Mouse (Mus musculus) MEL (cell line): Measurements from ENCODE around the gene Mark2. TPM values are rescaled to one million over a fixed set of nuclear protein-coding genes. Genes with fewer than 3 reads are reported as not detected.

Source experiments
- DNase-seq: peaks from one replicate; pipeline ENCODE4 v3.0.0; 2011; ENCODE audit warnings: low read depth, low spot score
- H3K27ac ChIP-seq: 2 replicates; pipeline ENCODE4 v1.5.1; 2012; ENCODE audit warnings: low read depth, mild to moderate bottlenecking, control low read depth, low read length, moderate library complexity; ENCODE audit not compliant: control insufficient read depth
- H3K27me3 ChIP-seq, 2 experiments: fragments of 150-350 bp in 1 of 2; sonication (generic) in 1 of 2; 2 replicates each; pipeline ENCODE4 v1.6.1; 2012; ENCODE audit warnings: low read length in 2 of 2, mild to moderate bottlenecking in 2 of 2, improper control_type of control experiment in 1 of 2, moderate library complexity in 1 of 2; ENCODE audit not compliant: insufficient read depth in 2 of 2, control insufficient read depth in 1 of 2
- H3K36me3 ChIP-seq, 2 experiments: 2 replicates each; pipeline ENCODE4 v1.6.1; 2012 to 2014; ENCODE audit warnings: low read length in 2 of 2, improper control_type of control experiment in 1 of 2, inconsistent platforms in 1 of 2, mild to moderate bottlenecking in 1 of 2; ENCODE audit not compliant: insufficient read depth in 2 of 2, control insufficient read depth in 1 of 2
- H3K4me1 ChIP-seq, 2 experiments: fragments of 150-350 bp in 1 of 2; sonication (generic) in 1 of 2; 2 replicates each; pipeline ENCODE4 v1.6.1; 2012; ENCODE audit warnings: low read length in 2 of 2, improper control_type of control experiment in 1 of 2, mild to moderate bottlenecking in 1 of 2; ENCODE audit not compliant: insufficient read depth in 2 of 2, control insufficient read depth in 1 of 2
- H3K4me3 ChIP-seq, 2 experiments: fragments of 150-350 bp in 1 of 2; sonication (generic) in 1 of 2; 2 replicates each; pipeline ENCODE4 v1.5.1; 2012; ENCODE audit warnings: low read depth in 2 of 2, low read length in 2 of 2, mild to moderate bottlenecking in 2 of 2, moderate library complexity in 2 of 2, control low read depth in 1 of 2, improper control_type of control experiment in 1 of 2; ENCODE audit not compliant: control insufficient read depth in 1 of 2, insufficient read depth in 1 of 2
- H3K79me2 ChIP-seq: 2 replicates; pipeline ENCODE4 v1.6.1; 2012; ENCODE audit warnings: mild to moderate bottlenecking, low read length, moderate library complexity; ENCODE audit not compliant: control insufficient read depth, poor library complexity, insufficient read depth
- H3K9ac ChIP-seq: 2 replicates; pipeline ENCODE4 v1.6.1; 2012; ENCODE audit warnings: low read depth, mild to moderate bottlenecking, control low read depth, low read length, moderate library complexity; ENCODE audit not compliant: control insufficient read depth, poor library complexity, severe bottlenecking
- H3K9me3 ChIP-seq: fragments of 150-350 bp; sonication (generic); replicated peaks from 2 replicates; pipeline ENCODE4 v1.6.1; 2012; ENCODE audit warnings: mild to moderate bottlenecking, low read length, improper control_type of control experiment, moderate library complexity; ENCODE audit not compliant: insufficient read depth
- BHLHE40 ChIP-seq: IDR thresholded peaks from 2 replicates; pipeline ENCODE4 v1.6.1; 2012; ENCODE audit warnings: low read depth, mild to moderate bottlenecking, inconsistent platforms, low read length, improper control_type of control experiment, borderline replicate concordance
- CHD1 ChIP-seq: IDR thresholded peaks from 2 replicates; pipeline ENCODE4 v1.6.1; 2012; ENCODE audit warnings: low read depth, mild to moderate bottlenecking, inconsistent platforms, low read length, improper control_type of control experiment
- CHD2 ChIP-seq: IDR thresholded peaks from 2 replicates; pipeline ENCODE4 v1.6.1; 2011; ENCODE audit warnings: low read length, improper control_type of control experiment
- CTCF ChIP-seq, 3 experiments: IDR thresholded peaks in 2 of 3; conservative IDR thresholded peaks in 1 of 3; 2 replicates each; pipeline ENCODE4 v1.5.1; 2011 to 2012; ENCODE audit warnings: low read length in 3 of 3, low read depth in 2 of 3, mild to moderate bottlenecking in 2 of 3, improper control_type of control experiment in 1 of 3, inconsistent platforms in 1 of 3, mixed read lengths in 1 of 3, moderate library complexity in 1 of 3; ENCODE audit not compliant: control insufficient read depth in 1 of 3, insufficient read depth in 1 of 3, poor library complexity in 1 of 3, severe bottlenecking in 1 of 3
- E2F4 ChIP-seq: IDR thresholded peaks from 2 replicates; pipeline ENCODE4 v1.6.1; 2011; ENCODE audit warnings: low read depth, low read length, improper control_type of control experiment, borderline replicate concordance
- ELF1 ChIP-seq: IDR thresholded peaks from 2 replicates; pipeline ENCODE4 v1.6.1; 2014; ENCODE audit warnings: low read depth, mild to moderate bottlenecking, inconsistent platforms, low read length, improper control_type of control experiment, moderate library complexity
- EP300 ChIP-seq, 2 experiments: IDR thresholded peaks; 2 replicates each; pipeline ENCODE4 v1.6.1; 2011; ENCODE audit warnings: improper control_type of control experiment in 2 of 2, low read length in 2 of 2, low read depth in 1 of 2, mild to moderate bottlenecking in 1 of 2
- ETS1 ChIP-seq: IDR thresholded peaks from 2 replicates; pipeline ENCODE4 v1.6.1; 2012; ENCODE audit warnings: low read depth, mild to moderate bottlenecking, inconsistent platforms, low read length, improper control_type of control experiment, moderate library complexity
- GATA1 ChIP-seq: IDR thresholded peaks from 2 replicates; pipeline ENCODE4 v1.6.1; 2011; ENCODE audit warnings: low read depth, low read length, improper control_type of control experiment
- HCFC1 ChIP-seq: IDR thresholded peaks from 2 replicates; pipeline ENCODE4 v1.6.1; 2012; ENCODE audit warnings: low read depth, mild to moderate bottlenecking, inconsistent platforms, low read length, improper control_type of control experiment, moderate library complexity
- JUND ChIP-seq: IDR thresholded peaks from 2 replicates; pipeline ENCODE4 v1.6.1; 2011; ENCODE audit warnings: low read depth, mild to moderate bottlenecking, improper control_type of control experiment, low read length
- MAFK ChIP-seq: IDR thresholded peaks from 2 replicates; pipeline ENCODE4 v1.6.1; 2011; ENCODE audit warnings: low read depth, mild to moderate bottlenecking, low read length, improper control_type of control experiment, borderline replicate concordance
- MAX ChIP-seq: IDR thresholded peaks from 2 replicates; pipeline ENCODE4 v1.6.1; 2011; ENCODE audit warnings: low read length, improper control_type of control experiment
- MAZ ChIP-seq: IDR thresholded peaks from 2 replicates; pipeline ENCODE4 v1.6.1; 2012; ENCODE audit warnings: low read depth, mild to moderate bottlenecking, inconsistent platforms, low read length, improper control_type of control experiment
- MEF2A ChIP-seq: IDR thresholded peaks from 2 replicates; pipeline ENCODE4 v1.6.1; 2014; ENCODE audit warnings: low read depth, mild to moderate bottlenecking, inconsistent platforms, low read length, improper control_type of control experiment; ENCODE audit not compliant: poor library complexity, insufficient replicate concordance, severe bottlenecking; ENCODE audit errors: extremely low read depth
- MXI1 ChIP-seq: IDR thresholded peaks from 2 replicates; pipeline ENCODE4 v1.6.1; 2011; ENCODE audit warnings: mild to moderate bottlenecking, low read depth, low read length, improper control_type of control experiment
- MYB ChIP-seq: IDR thresholded peaks from 2 replicates; pipeline ENCODE4 v1.6.1; 2011; ENCODE audit warnings: mild to moderate bottlenecking, low read depth, low read length, improper control_type of control experiment
- MYC ChIP-seq: IDR thresholded peaks from 2 replicates; pipeline ENCODE4 v1.6.1; 2011; ENCODE audit warnings: low read depth, mild to moderate bottlenecking, low read length, improper control_type of control experiment, moderate library complexity
- NELFE ChIP-seq: IDR thresholded peaks from 2 replicates; pipeline ENCODE4 v1.6.1; 2011; ENCODE audit warnings: low read depth, low read length, improper control_type of control experiment
- NRF1 ChIP-seq: IDR thresholded peaks from 2 replicates; pipeline ENCODE4 v1.6.1; 2014; ENCODE audit warnings: low read depth, mild to moderate bottlenecking, inconsistent platforms, low read length, improper control_type of control experiment, moderate library complexity; ENCODE audit not compliant: poor library complexity, insufficient read depth, severe bottlenecking
- POLR2A ChIP-seq, 2 experiments: IDR thresholded peaks; 2 replicates each; pipeline ENCODE4 v1.6.1; 2011 to 2012; ENCODE audit warnings: low read length in 2 of 2, mild to moderate bottlenecking in 2 of 2, control low read depth in 1 of 2, improper control_type of control experiment in 1 of 2, low read depth in 1 of 2, moderate library complexity in 1 of 2; ENCODE audit not compliant: control insufficient read depth in 1 of 2, insufficient read depth in 1 of 2, poor library complexity in 1 of 2
- POLR2AphosphoS2 ChIP-seq: IDR thresholded peaks from 2 replicates; pipeline ENCODE4 v1.6.1; 2011; ENCODE audit warnings: low read length, improper control_type of control experiment
- POLR2AphosphoS5 ChIP-seq: IDR thresholded peaks from 2 replicates; pipeline ENCODE4 v1.6.1; 2012; ENCODE audit warnings: low read depth, borderline replicate concordance, mild to moderate bottlenecking, inconsistent platforms, low read length, moderate library complexity, mixed read lengths
- RAD21 ChIP-seq: IDR thresholded peaks from 2 replicates; pipeline ENCODE4 v1.6.1; 2011; ENCODE audit warnings: mild to moderate bottlenecking, low read depth, low read length, improper control_type of control experiment
- RCOR1 ChIP-seq: IDR thresholded peaks from 2 replicates; pipeline ENCODE4 v1.6.1; 2012; ENCODE audit warnings: low read depth, mild to moderate bottlenecking, inconsistent platforms, low read length, improper control_type of control experiment
- SIN3A ChIP-seq: IDR thresholded peaks from 2 replicates; pipeline ENCODE4 v1.6.1; 2012; ENCODE audit warnings: low read length, improper control_type of control experiment, inconsistent platforms
- SMC3 ChIP-seq: IDR thresholded peaks from 2 replicates; pipeline ENCODE4 v1.6.1; 2011; ENCODE audit warnings: low read depth, low read length, improper control_type of control experiment
- TAL1 ChIP-seq: IDR thresholded peaks from 2 replicates; pipeline ENCODE4 v1.6.1; 2012; ENCODE audit warnings: mild to moderate bottlenecking, inconsistent platforms, low read length, moderate library complexity, mixed read lengths
- TBP ChIP-seq: IDR thresholded peaks from 2 replicates; pipeline ENCODE4 v1.8.0; 2011; ENCODE audit warnings: low read depth, low read length, improper control_type of control experiment
- TCF12 ChIP-seq: IDR thresholded peaks from 2 replicates; pipeline ENCODE4 v1.6.1; 2014; ENCODE audit warnings: low read depth, mild to moderate bottlenecking, inconsistent platforms, low read length, improper control_type of control experiment, moderate library complexity
- USF1 ChIP-seq: IDR thresholded peaks from 2 replicates; pipeline ENCODE4 v1.6.1; 2014; ENCODE audit warnings: low read depth, mild to moderate bottlenecking, inconsistent platforms, low read length, improper control_type of control experiment, moderate library complexity
- USF2 ChIP-seq, 2 experiments: IDR thresholded peaks; 2 replicates each; pipeline ENCODE4 v1.6.1; 2011 to 2012; ENCODE audit warnings: improper control_type of control experiment in 2 of 2, low read length in 2 of 2, borderline replicate concordance in 1 of 2, inconsistent platforms in 1 of 2, low read depth in 1 of 2, mild to moderate bottlenecking in 1 of 2; ENCODE audit not compliant: insufficient read depth in 1 of 2
- ZKSCAN1 ChIP-seq: IDR thresholded peaks from 2 replicates; pipeline ENCODE4 v1.6.1; 2012; ENCODE audit warnings: low read depth, mild to moderate bottlenecking, inconsistent platforms, low read length, improper control_type of control experiment, moderate library complexity
- ZMIZ1 ChIP-seq: IDR thresholded peaks from 2 replicates; pipeline ENCODE4 v1.6.1; 2012; ENCODE audit warnings: low read depth, mild to moderate bottlenecking, inconsistent platforms, low read length, improper control_type of control experiment, moderate library complexity
- ZNF384 ChIP-seq: IDR thresholded peaks from 2 replicates; pipeline ENCODE4 v1.6.1; 2012; ENCODE audit warnings: low read depth, mild to moderate bottlenecking, inconsistent platforms, low read length, improper control_type of control experiment
- polyA plus RNA-seq, 2 experiments: library from polyadenylated mRNA; stranded (reverse) in 1 of 2; unstranded in 1 of 2; fragments of >175 nt in 1 of 2; fragments of >200 nt in 1 of 2; gene quantifications; 2 replicates each; pipeline versions ENCODE4 v1.2.1 to v1.2.4; 2012; ENCODE audit warnings: low replicate concordance in 2 of 2, low read depth in 1 of 2; ENCODE audit not compliant: insufficient read length in 2 of 2, insufficient read depth in 1 of 2, missing spikeins in 1 of 2
- total RNA-seq: library from RNA; depleted of rRNA; stranded (reverse); fragments of 300-350 nt; gene quantifications from 2 replicates; pipeline ENCODE4 v1.2.3, GENCODE M21; 2012

The Mark2 gene
- total and polyA plus RNA-seq, 3 experiments: 36.1 to 72.4 TPM; not detected in 1

GRCm38 (mm10) chr19:7382903-7383865, 41.5 kb upstream of the Mark2 start, which contains the start of gene Spindoc:
TSS of gene Spindoc (minus strand) at chr19:7382994.
- H3K4me3 ChIP-seq: peak within 1 kb of the TSS; percentile 90 to 97
- peaks cover 17% of the 10 kb centered on the region for H3K79me2 ChIP-seq
- H3K27me3 ChIP-seq: no peaks in the 10 kb centered on the region
- no peaks in the 10 kb centered on the region for H3K9me3 ChIP-seq
- H3K4me1 ChIP-seq: peaks cover 4 to 6% of the 10 kb centered on the region in 2 experiments
- H3K9ac ChIP-seq: peak within 1 kb of the TSS; percentile 87
- H3K27ac ChIP-seq: peak within 1 kb of the TSS; percentile 34
- peaks cover 0 to 18% of the 10 kb centered on the region in 2 experiments; a peak in 2 of 4 replicates for H3K36me3 ChIP-seq
- DNase-seq: peak; percentile 95
- TF ChIP-seq MAX: no peak
- TF ChIP-seq POLR2A (IDR thresholded peaks at IDR 0.05; ENCODE audit: control insufficient read depth in 1 of 2, insufficient read depth in 1 of 2, low read depth in 1 of 2, low read length in 2 of 2, poor library complexity in 1 of 2): peak; percentile 74 to 87
- TF ChIP-seq JUND: no peak
- no peak for TF ChIP-seq E2F4
- peak; percentile 90 for TF ChIP-seq USF1
- peak; percentile 49; the same call in 1 of the 2 replicates for TF ChIP-seq MXI1
- peak; percentile 19; the same call in 1 of the 2 replicates for TF ChIP-seq MAZ
- TF ChIP-seq POLR2AphosphoS2: peak; percentile 62; the same call in 1 of the 2 replicates
- no peak for TF ChIP-seq CHD2
- TF ChIP-seq MYB: no peak
- TF ChIP-seq GATA1: no peak
- TF ChIP-seq HCFC1: 0 out of 2 replicates have a peak, but pooled peaks have one; percentile 28
- 0 out of 4 replicates have a peak, but pooled peaks of 1 of the 2 experiments have one; percentile 24 for TF ChIP-seq USF2 (IDR thresholded peaks at IDR 0.05; ENCODE audit: borderline replicate concordance in 1 of 2, insufficient read depth in 1 of 2, low read depth in 1 of 2, low read length in 2 of 2)
- TF ChIP-seq MYC: no peak
- no peak for TF ChIP-seq MAFK
- no peak for TF ChIP-seq RCOR1
- peak; percentile 32; the same call in 1 of the 2 replicates for TF ChIP-seq BHLHE40
- no peak for TF ChIP-seq SMC3
- no peak for TF ChIP-seq CHD1
- TF ChIP-seq ETS1: 0 out of 2 replicates have a peak, but pooled peaks have one; percentile 6
- TF ChIP-seq CTCF (IDR thresholded peaks at IDR 0.05 in 2 of 3, conservative IDR thresholded peaks at IDR 0.05 in 1 of 3; ENCODE audit: control insufficient read depth in 1 of 3, insufficient read depth in 1 of 3, low read depth in 2 of 3, low read length in 3 of 3, poor library complexity in 1 of 3, severe bottlenecking in 1 of 3): no peak
- no peak for TF ChIP-seq POLR2AphosphoS5
- 0 out of 2 replicates have a peak, but pooled peaks have one; percentile 37 for TF ChIP-seq TCF12
- no peak for TF ChIP-seq TAL1
- TF ChIP-seq NRF1: no peak
- TF ChIP-seq SIN3A: no peak; the same call in 1 of the 2 replicates
- TF ChIP-seq ELF1: no peak
- peak; percentile 91 for TF ChIP-seq TBP
- no peak for TF ChIP-seq EP300 (IDR thresholded peaks at IDR 0.05; ENCODE audit: low read depth in 1 of 2, low read length in 2 of 2)
- TF ChIP-seq ZKSCAN1: no peak
- peak; percentile 85 for TF ChIP-seq ZMIZ1
- TF ChIP-seq ZNF384: no peak
- TF ChIP-seq RAD21: no peak
- peak; percentile 82 for TF ChIP-seq NELFE
- TF ChIP-seq MEF2A: no peak
